8 mouse cellular contexts compared by ENCODE assay signal in the genomic region with DNA sequence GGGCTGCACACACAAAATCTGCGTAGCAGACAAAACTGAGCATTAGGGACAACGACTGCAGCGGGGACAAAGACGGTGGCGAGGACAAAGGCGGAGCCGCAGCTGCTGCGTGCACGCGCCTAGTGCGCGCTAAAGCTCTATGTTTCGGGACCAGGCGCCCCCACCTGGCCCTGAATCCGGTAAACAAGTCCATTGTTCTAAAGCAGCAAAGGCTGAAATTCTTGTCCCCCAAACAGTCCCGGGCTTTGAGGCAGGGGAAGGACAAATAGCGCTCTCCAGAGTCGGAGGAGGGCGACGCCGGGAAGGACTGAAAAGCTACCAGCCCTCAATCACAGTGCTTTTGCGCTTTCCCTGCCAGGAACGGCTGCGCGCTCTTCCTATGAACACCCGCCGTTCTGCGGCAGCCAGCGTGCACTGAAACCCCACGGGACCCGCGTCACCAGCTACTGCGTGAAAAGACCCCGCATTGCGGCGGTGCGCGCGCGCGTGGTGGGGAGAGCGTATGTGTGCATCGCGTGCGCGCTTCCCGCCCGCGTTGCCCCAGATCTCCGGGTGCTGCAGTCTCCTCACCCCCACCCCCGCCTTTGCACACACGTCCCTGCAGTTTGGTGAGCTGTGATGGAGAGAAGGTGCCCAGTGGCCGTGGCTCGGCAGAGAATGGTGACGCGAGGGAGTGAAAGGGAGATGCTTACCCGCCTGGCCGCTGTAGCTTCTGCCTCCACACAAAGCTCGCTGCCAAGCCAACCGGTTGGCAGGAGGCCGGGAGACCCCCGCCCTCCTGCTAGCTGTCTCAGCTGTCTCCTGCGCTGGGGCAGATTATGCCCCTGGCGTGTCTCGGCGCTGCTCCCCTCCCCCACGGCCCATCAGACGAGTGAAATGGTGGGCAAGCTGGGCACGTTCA. TPM values are rescaled to one million over a fixed set of nuclear protein-coding genes. Genes with fewer than 3 reads are reported as not detected.
DNase-seq lines count a peak whose midpoint lies in the region; ATAC-seq and TF ChIP-seq lines count a peak whose summit lies in the region.

No protein-coding gene starts in this region.

- TF ChIP-seq CTCF in heart, adult 2 months (IDR thresholded peaks at IDR 0.05), result peak; percentile 64

- intact Hi-C loops in heart, adult 2 months (cut with DNase I), result loop anchor here (2.0 kb wide), 1 partner anchor 56 kb away; no protein-coding TSS in a partner anchor

- H3K9ac ChIP-seq in heart, adult 2 months (ENCODE audit: low read depth, low read length), result peak overlapping the region; percentile 77
- peak overlapping the region; percentile 15; the same call in 1 of the 2 replicates for H3K9ac ChIP-seq in liver, embryonic 12.5 days

- H3K4me1 ChIP-seq in heart, adult 2 months (ENCODE audit: control insufficient read depth, insufficient read depth, low read length), result no peaks in the 10 kb centered on the region; the same call in 1 of the 2 replicates
- H3K4me1 ChIP-seq in liver, embryonic 12.5 days, result no peaks in the 10 kb centered on the region

- no peaks in the 10 kb centered on the region for H3K79me2 ChIP-seq in heart, adult 2 months (replicated peaks; ENCODE audit: control insufficient read depth, insufficient read depth, low read length)

- TF ChIP-seq POLR2A in heart, adult 2 months (IDR thresholded peaks at IDR 0.05; ENCODE audit: insufficient read depth, low read depth, low read length), result peak; percentile 35; the same call in 1 of the 2 replicates

- WGBS in heart, adult 2 months, result 1% methylated on average over 69 of the region's 69 CpGs
- 2% methylated on average over 69 of the region's 69 CpGs for WGBS in liver, embryonic 12.5 days (ENCODE audit: insufficient replicate concordance)

- DNase-seq in adrenal gland, adult 18-20 months (ENCODE audit: low spot score in 2 of 2), result peak; percentile 40 to 41
- DNase-seq in adrenal gland, postnatal 4 days (ENCODE audit: low spot score in 2 of 2), result no peak
- DNase-seq in heart, adult 2 months, result peak; percentile 64 to 69
- DNase-seq in kidney, postnatal 14 days, result peak; percentile 45
- DNase-seq in retina, adult 2 months (ENCODE audit: low read depth, low spot score), result peak; percentile 72
- no peak for DNase-seq in spleen, postnatal 4 days (ENCODE audit: low spot score in 2 of 2)

- H3K4me2 ChIP-seq in liver, embryonic 12.5 days, result peak overlapping the region; percentile 66

- TF ChIP-seq EP300 in heart, adult 2 months (IDR thresholded peaks at IDR 0.05; ENCODE audit: insufficient read depth, low read depth, low read length), result no peak

- peak overlapping the region; percentile 42 for H3K27ac ChIP-seq in heart, adult 2 months
- H3K27ac ChIP-seq in liver, embryonic 12.5 days, result no peak overlapping the region

- H3K4me3 ChIP-seq in heart, adult 2 months, result peak overlapping the region; percentile 51
- H3K4me3 ChIP-seq in liver, embryonic 12.5 days, result peak overlapping the region; percentile 45

- no peaks in the 10 kb centered on the region for H3K9me3 ChIP-seq in liver, embryonic 12.5 days (replicated peaks)

- 0 out of 2 replicates have a peak, but pooled peaks have one; percentile 20 for ATAC-seq in common myeloid progenitor, adult 5-6 weeks (replicated peaks; ENCODE audit: low read depth, poor library complexity, severe bottlenecking)
- no peak for ATAC-seq in liver, embryonic 12.5 days

- H3K36me3 ChIP-seq in heart, adult 2 months (ENCODE audit: control insufficient read depth, insufficient read depth, low read length), result no peaks in the 10 kb centered on the region
- H3K36me3 ChIP-seq in liver, embryonic 12.5 days, result no peaks in the 10 kb centered on the region

- no peaks in the 10 kb centered on the region for H3K27me3 ChIP-seq in heart, adult 2 months (ENCODE audit: control insufficient read depth, insufficient read depth, low read length)
- H3K27me3 ChIP-seq in liver, embryonic 12.5 days (replicated peaks), result peaks cover 58% of the 10 kb centered on the region

RNA-seq across cellular contexts. Expression of gene Gm13090, which starts 39.5 kb away (rescaled TPM):
- not detected for total RNA-seq in adrenal gland, adult 18-20 months (2021)
- not detected for total RNA-seq in adrenal gland, postnatal 4 days (2021)
- not detected in 2 replicates for total RNA-seq in common myeloid progenitor, adult 5-6 weeks (2017)
- total RNA-seq in heart, adult 2 months (2021), result under 1 TPM in 1 of 2 experiments, not detected in 1; 0.34 TPM
- polyA plus RNA-seq in heart, adult 2 months (2012; rRNA removed), result 0.35 and 0.41 TPM in 2 replicates
- polyA plus RNA-seq in liver, embryonic 12.5 days (2016; fragmentation: Nextera tagmentation; extraction: Ambion mirVana), result not detected in 2 replicates

Comparison
In these comparisons a context has a peak if more than half of its experiments do, and no peak if none do; other contexts are left out.
1. DNase-seq: peak in adrenal gland, adult 18-20 months (2 of 2), heart, adult 2 months (2 of 2), kidney, postnatal 14 days (single experiment) and retina, adult 2 months (single experiment); none in adrenal gland, postnatal 4 days (0 of 2) and spleen, postnatal 4 days (0 of 2).